Mouse (Mus musculus): Measurements from ENCODE around the gene Gnaq. TPM values are rescaled to one million over a fixed set of nuclear protein-coding genes. Genes with fewer than 3 reads are reported as not detected.
A peak's percentile ranks its signal among the peaks of the same experiment; 100 is the strongest.
"Not testable (repeated sequence)": the region's sequence is repeated elsewhere in the genome, so short reads cannot be mapped to it uniquely, and the experiment has no call there.

Gnaq gene
- polyA plus RNA-seq, 1 experiment from 2014 or later: 24.5 TPM

DNA sequence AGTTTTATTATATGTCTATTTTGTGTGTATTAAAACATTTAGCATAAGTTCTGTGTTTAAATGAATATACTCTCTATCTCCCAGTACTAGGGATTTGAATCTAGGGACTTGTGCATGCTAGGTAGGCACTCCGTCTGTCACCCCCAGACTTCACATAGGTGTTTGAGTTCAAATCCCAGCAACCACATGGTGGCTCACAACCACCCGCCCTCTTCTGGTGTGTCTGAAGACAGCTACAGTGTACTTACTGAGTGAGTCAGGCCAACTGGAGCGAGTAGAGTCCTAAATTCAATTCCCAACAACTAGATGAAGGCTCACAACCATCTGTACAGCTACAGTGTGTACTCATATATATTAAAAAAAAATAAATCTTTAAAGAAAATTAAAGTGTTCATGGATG, 21.2 kb downstream of the Gnaq start:
- 90% methylated on average over 3 of the region's 3 CpGs for WGBS
- no peak for DNase-seq (ENCODE audit: extremely low spot score, low spot score)
- no peaks in the 10 kb centered on the region for H3K9me3 ChIP-seq

GRCm38 (mm10) chr19:16154480-16154879, 21.8 kb downstream of the Gnaq start:
- no peak overlapping the region for H3K4me3 ChIP-seq
- no peaks in the 10 kb centered on the region for H3K9me3 ChIP-seq
- no peak for DNase-seq (ENCODE audit: extremely low spot score, low spot score)

More for the DNA sequence above, 21.2 kb downstream of the Gnaq start:
- Histone ChIP-seq H3K4me1 (no peaks in the 10 kb centered on the region), H3K27me3 (ENCODE audit: poor library complexity, severe bottlenecking) (no peaks in the 10 kb centered on the region), H3K4me3 (no peak overlapping the region), H3K27ac (no peak overlapping the region), H3K36me3 (replicated peaks) (peaks cover 6% of the 10 kb centered on the region; the same call in 1 of the 2 replicates)

DNA sequence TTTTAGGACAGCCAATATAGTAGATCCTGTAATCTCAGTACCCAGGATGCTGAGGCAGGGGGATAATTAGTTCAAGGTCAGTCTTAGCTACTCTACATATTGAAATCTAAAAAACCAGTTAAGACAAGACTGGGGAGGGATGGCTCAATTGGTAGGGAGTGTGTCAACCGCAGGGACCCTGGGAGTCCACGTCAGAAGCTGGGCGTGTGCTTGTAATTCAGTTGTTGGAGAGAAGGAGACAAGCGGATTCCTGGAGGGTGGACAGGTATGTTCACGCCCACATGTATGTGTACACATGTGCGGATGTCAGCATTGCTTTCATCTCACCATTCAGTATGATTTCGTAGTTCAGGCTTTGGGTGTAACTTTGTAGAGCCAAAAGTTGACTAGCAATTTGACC, 24.5 kb downstream of the Gnaq start:
- H3K27me3 ChIP-seq (ENCODE audit: poor library complexity, severe bottlenecking): no peaks in the 10 kb centered on the region
- WGBS: 95% methylated on average over 7 of the region's 7 CpGs
- H3K4me3 ChIP-seq: no peak overlapping the region
- H3K36me3 ChIP-seq (replicated peaks): peaks cover 3% of the 10 kb centered on the region; the same call in 1 of the 2 replicates
- no peak for DNase-seq (ENCODE audit: extremely low spot score, low spot score)
- H3K27ac ChIP-seq: no peak overlapping the region
- no peaks in the 10 kb centered on the region for H3K9me3 ChIP-seq
- no peaks in the 10 kb centered on the region for H3K4me1 ChIP-seq

More at GRCm38 (mm10) chr19:16154480-16154879, 21.8 kb downstream of the Gnaq start:
- Histone ChIP-seq H3K4me1 (no peaks in the 10 kb centered on the region), H3K27ac (no peak overlapping the region), H3K36me3 (replicated peaks) (peaks cover 6% of the 10 kb centered on the region; the same call in 1 of the 2 replicates), H3K27me3 (ENCODE audit: poor library complexity, severe bottlenecking) (no peaks in the 10 kb centered on the region)

- no peak for DNase-seq (ENCODE audit: extremely low spot score, low spot score)
- Histone ChIP-seq H3K27ac (no peak overlapping the region), H3K27me3 (ENCODE audit: poor library complexity, severe bottlenecking) (no peaks in the 10 kb centered on the region), H3K4me1 (0 out of 2 replicates have a peak, but pooled peaks cover 3% of the 10 kb centered on the region), H3K36me3 (replicated peaks) (peaks cover 3% of the 10 kb centered on the region), H3K4me3 (no peak overlapping the region), H3K9me3 (no peaks in the 10 kb centered on the region)
- 91% methylated on average over 2 of the region's 2 CpGs for WGBS
Measured at GRCm38 (mm10) chr19:16160759-16161158, 28.1 kb downstream of the Gnaq start.

- H3K4me3 ChIP-seq: no peak overlapping the region
- WGBS: 88% methylated on average over 2 of the region's 2 CpGs
- peaks cover 5% of the 10 kb centered on the region; the same call in 1 of the 2 replicates for H3K4me1 ChIP-seq
- no peak overlapping the region for H3K27ac ChIP-seq
- H3K9me3 ChIP-seq: no peaks in the 10 kb centered on the region
- no peak for DNase-seq (ENCODE audit: extremely low spot score, low spot score)
- peaks cover 3% of the 10 kb centered on the region for H3K36me3 ChIP-seq (replicated peaks)
- no peaks in the 10 kb centered on the region for H3K27me3 ChIP-seq (ENCODE audit: poor library complexity, severe bottlenecking)
Measured at GRCm38 (mm10) chr19:16161222-16161621, 28.6 kb downstream of the Gnaq start.

DNA sequence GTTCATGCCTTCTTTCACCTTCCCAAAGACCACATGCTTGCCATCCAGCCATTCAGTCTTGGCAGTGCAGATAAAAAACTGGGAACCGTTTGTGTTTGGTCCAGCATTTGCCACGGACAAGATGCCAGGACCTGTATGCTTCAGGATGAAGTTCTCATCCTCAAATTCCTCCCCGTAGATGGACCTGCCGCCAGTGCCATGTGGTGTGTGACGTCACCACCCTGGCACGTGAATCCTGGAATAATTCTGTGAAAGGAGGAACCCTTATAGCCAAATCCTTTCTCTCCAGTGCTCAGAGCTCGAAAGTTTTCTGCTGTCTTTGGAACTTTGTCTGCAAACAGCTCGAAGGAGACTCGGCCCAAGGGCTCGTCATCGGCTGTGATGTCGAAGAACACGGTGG, 31.8 kb downstream of the Gnaq start:
- peaks cover 35% of the 10 kb centered on the region for H3K4me1 ChIP-seq
- DNase-seq (ENCODE audit: extremely low spot score, low spot score); H3K4me3 ChIP-seq; H3K9me3 ChIP-seq; H3K27me3 ChIP-seq (ENCODE audit: poor library complexity, severe bottlenecking); H3K27ac ChIP-seq; H3K36me3 ChIP-seq (replicated peaks): not testable (repeated sequence)
- 95% methylated on average over 13 of the region's 13 CpGs for WGBS

DNA sequence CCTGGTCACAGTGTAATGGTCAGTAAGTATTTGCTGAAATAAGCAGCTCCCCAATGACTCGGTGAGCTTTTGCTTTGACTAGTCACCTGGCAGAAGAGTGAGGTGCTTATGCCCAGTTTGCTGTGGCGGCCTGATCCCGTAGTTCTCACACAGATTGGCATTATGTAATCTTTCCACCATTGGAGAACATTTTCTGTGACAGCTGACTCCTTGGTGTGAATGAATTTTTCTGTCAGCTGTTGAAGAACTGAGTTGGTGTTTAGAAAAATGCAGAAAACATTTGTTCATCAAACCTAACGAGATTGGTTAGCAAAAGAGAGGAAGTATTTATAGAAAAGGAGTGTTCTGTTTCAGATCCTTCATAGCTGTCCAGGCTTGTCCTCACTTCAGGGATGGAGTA, 34.6 kb downstream of the Gnaq start:
- H3K4me1 ChIP-seq: peaks cover 46% of the 10 kb centered on the region
- no peak overlapping the region for H3K27ac ChIP-seq

DNA sequence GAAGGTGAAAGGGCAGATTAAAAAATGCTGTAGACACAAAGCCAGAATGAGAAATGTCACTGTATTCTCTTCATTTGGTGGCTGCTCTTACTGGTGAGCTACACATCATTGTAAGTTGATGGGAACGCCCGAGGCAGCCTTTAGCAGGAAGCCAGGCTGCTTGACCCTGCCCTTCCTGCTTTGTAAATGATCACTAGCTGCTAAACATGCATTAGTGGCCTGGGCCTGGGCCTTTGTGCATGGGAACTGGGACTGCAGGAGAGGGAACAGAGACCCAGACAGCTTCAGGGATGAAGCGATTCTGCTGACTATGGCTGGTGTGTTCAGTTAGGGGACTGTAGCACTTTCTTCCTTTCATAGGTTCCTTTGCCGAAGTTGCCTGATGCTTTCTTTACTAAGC, 35.6 kb downstream of the Gnaq start:
- 29% methylated on average over 4 of the region's 4 CpGs for WGBS
- Histone ChIP-seq H3K9me3 (no peaks in the 10 kb centered on the region), H3K36me3 (replicated peaks) (peaks cover 3% of the 10 kb centered on the region), H3K27me3 (ENCODE audit: poor library complexity, severe bottlenecking) (no peaks in the 10 kb centered on the region), H3K27ac (peak overlapping the region; percentile 78), H3K4me3 (no peak overlapping the region), H3K4me1 (peaks cover 51% of the 10 kb centered on the region)
- peak; percentile 48 for DNase-seq (ENCODE audit: extremely low spot score, low spot score)

More for the DNA sequence above, 34.6 kb downstream of the Gnaq start:
- 79% methylated on average over 4 of the region's 4 CpGs for WGBS
- Histone ChIP-seq H3K4me3 (no peak overlapping the region), H3K27me3 (ENCODE audit: poor library complexity, severe bottlenecking) (no peaks in the 10 kb centered on the region), H3K9me3 (no peaks in the 10 kb centered on the region), H3K36me3 (replicated peaks) (peaks cover 3% of the 10 kb centered on the region)
- no peak for DNase-seq (ENCODE audit: extremely low spot score, low spot score)

GRCm38 (mm10) chr19:16168653-16169198, 36.1 kb downstream of the Gnaq start:
- DNase-seq (ENCODE audit: extremely low spot score, low spot score): no peak
- peak overlapping the region; percentile 78 for H3K27ac ChIP-seq
- no peaks in the 10 kb centered on the region for H3K27me3 ChIP-seq (ENCODE audit: poor library complexity, severe bottlenecking)
- H3K4me3 ChIP-seq: no peak overlapping the region
- H3K4me1 ChIP-seq: peaks cover 56% of the 10 kb centered on the region
- WGBS: 66% methylated on average over 4 of the region's 4 CpGs
- no peaks in the 10 kb centered on the region for H3K9me3 ChIP-seq
- H3K36me3 ChIP-seq (replicated peaks): peaks cover 3% of the 10 kb centered on the region

GRCm38 (mm10) chr19:16170724-16171123, 38.1 kb downstream of the Gnaq start:
- no peak overlapping the region for H3K4me3 ChIP-seq
- H3K9me3 ChIP-seq: no peaks in the 10 kb centered on the region
- no peak for DNase-seq (ENCODE audit: extremely low spot score, low spot score)
- WGBS: 82% methylated on average over 3 of the region's 3 CpGs
- H3K4me1 ChIP-seq: peaks cover 60% of the 10 kb centered on the region
- no peaks in the 10 kb centered on the region for H3K27me3 ChIP-seq (ENCODE audit: poor library complexity, severe bottlenecking)
- no peak overlapping the region for H3K27ac ChIP-seq
- no peaks in the 10 kb centered on the region for H3K36me3 ChIP-seq (replicated peaks)

- Histone ChIP-seq H3K27ac (peak overlapping the region; percentile 54; the same call in 1 of the 2 replicates), H3K4me1 (peaks cover 55% of the 10 kb centered on the region), H3K36me3 (replicated peaks) (0 out of 2 replicates have a peak, but pooled peaks cover 4% of the 10 kb centered on the region), H3K9me3 (no peaks in the 10 kb centered on the region), H3K27me3 (ENCODE audit: poor library complexity, severe bottlenecking) (no peaks in the 10 kb centered on the region), H3K4me3 (no peak overlapping the region)
- 54% methylated on average over 9 of the region's 9 CpGs for WGBS
- no peak for DNase-seq (ENCODE audit: extremely low spot score, low spot score)
Measured at GRCm38 (mm10) chr19:16173721-16174120, 41.1 kb downstream of the Gnaq start.

- no peak overlapping the region for H3K27ac ChIP-seq
- H3K36me3 ChIP-seq (replicated peaks): 0 out of 2 replicates have a peak, but pooled peaks cover 4% of the 10 kb centered on the region
- peaks cover 45% of the 10 kb centered on the region for H3K4me1 ChIP-seq
- H3K9me3 ChIP-seq: no peaks in the 10 kb centered on the region
- no peak for DNase-seq (ENCODE audit: extremely low spot score, low spot score)
- WGBS: 70% methylated on average over 5 of the region's 5 CpGs
- no peak overlapping the region for H3K4me3 ChIP-seq
- no peaks in the 10 kb centered on the region for H3K27me3 ChIP-seq (ENCODE audit: poor library complexity, severe bottlenecking)
Measured at GRCm38 (mm10) chr19:16176426-16176825, 43.8 kb downstream of the Gnaq start.

GRCm38 (mm10) chr19:16177139-16177727, 44.6 kb downstream of the Gnaq start:
- 0 out of 2 replicates have a peak, but pooled peaks cover 4% of the 10 kb centered on the region for H3K36me3 ChIP-seq (replicated peaks)
- H3K9me3 ChIP-seq: no peaks in the 10 kb centered on the region
- no peak for DNase-seq (ENCODE audit: extremely low spot score, low spot score)
- WGBS: 89% methylated on average over 8 of the region's 8 CpGs
- H3K27me3 ChIP-seq (ENCODE audit: poor library complexity, severe bottlenecking): no peaks in the 10 kb centered on the region
- H3K4me3 ChIP-seq: no peak overlapping the region
- peaks cover 51% of the 10 kb centered on the region for H3K4me1 ChIP-seq
- H3K27ac ChIP-seq: no peak overlapping the region
